Mouse (Mus musculus) small intestine, adult 2 months (tissue): ENCODE measurements around the gene B3gnt3. TPM values are rescaled to one million over a fixed set of nuclear protein-coding genes. Genes with fewer than 3 reads are reported as not detected.

ENCODE experiments used
- H3K27ac ChIP-seq: fragments of 200-500 bp; 2 replicates; pipeline ENCODE4 v1.5.1; 2012; ENCODE audit warnings: low read depth, low read length, control low read depth, inconsistent platforms; ENCODE audit not compliant: insufficient read depth
- H3K27me3 ChIP-seq: fragments of 200-500 bp; 2 replicates; pipeline ENCODE4 v1.6.1; 2012; ENCODE audit warnings: mild to moderate bottlenecking, moderate library complexity, low read length, inconsistent platforms; ENCODE audit not compliant: control insufficient read depth, insufficient read depth
- H3K36me3 ChIP-seq: fragments of 200-500 bp; 2 replicates; pipeline ENCODE4 v1.6.1; 2012; ENCODE audit warnings: mild to moderate bottlenecking, low read length, control low read depth, inconsistent platforms; ENCODE audit not compliant: control insufficient read depth, insufficient read depth
- H3K4me1 ChIP-seq: fragments of 200-500 bp; 2 replicates; pipeline ENCODE4 v1.6.1; 2012; ENCODE audit warnings: low read length, inconsistent platforms, mixed read lengths; ENCODE audit not compliant: control insufficient read depth, insufficient read depth, insufficient read length
- H3K4me3 ChIP-seq: fragments of 200-500 bp; 2 replicates; pipeline ENCODE4 v1.5.1; 2012; ENCODE audit warnings: low read depth, mild to moderate bottlenecking, control low read depth, inconsistent platforms, low read length, moderate library complexity
- CTCF ChIP-seq: fragments of 200-500 bp; IDR thresholded peaks from 2 replicates; pipeline ENCODE4 v1.5.1; 2012; ENCODE audit warnings: low read depth, mild to moderate bottlenecking, control low read depth, inconsistent platforms, low read length, moderate library complexity, mixed read lengths; ENCODE audit not compliant: insufficient replicate concordance, insufficient read length; ENCODE audit errors: extremely low read depth
- POLR2A ChIP-seq: fragments of 200-500 bp; IDR thresholded peaks from 2 replicates; pipeline ENCODE4 v1.6.1; 2012; ENCODE audit warnings: low read depth, mild to moderate bottlenecking, control low read depth, inconsistent platforms, low read length, moderate library complexity
- WGBS: fragments of 180-500 bp; shearing (Covaris S2); methylation state at CpG from one replicate; pipeline ENCODE4 v1.1.7; 2018; 5-methylcytosine and 5-hydroxymethylcytosine counted together
- polyA plus RNA-seq: library from polyadenylated mRNA; depleted of rRNA; stranded (reverse); fragments of >200 nt; gene quantifications from 2 replicates; pipeline ENCODE4 v1.2.3, GENCODE M21; 2012

The B3gnt3 gene
- polyA plus RNA-seq, 1 experiment: 180 TPM

GRCm38 (mm10) chr8:71693166-71694041 lies 8.2 kb downstream of the B3gnt3 start:
- TF ChIP-seq POLR2A (no peak), CTCF (no peak)
- H3K4me1 ChIP-seq: peaks cover 4% of the 10 kb centered on the region
- H3K27me3 ChIP-seq: no peaks in the 10 kb centered on the region
- H3K4me3 ChIP-seq: peak overlapping the region; percentile 39
- 66% methylated on average over 68 of the region's 68 CpGs for WGBS
- H3K27ac ChIP-seq: no peak overlapping the region
- H3K36me3 ChIP-seq: peaks cover 41% of the 10 kb centered on the region

- WGBS: 67% methylated on average over 30 of the region's 30 CpGs
- Histone ChIP-seq H3K4me3 (peak overlapping the region; percentile 39), H3K4me1 (peaks cover 3% of the 10 kb centered on the region; the same call in 1 of the 2 replicates), H3K27me3 (peaks cover 5% of the 10 kb centered on the region; the same call in 1 of the 2 replicates), H3K27ac (no peak overlapping the region), H3K36me3 (peaks cover 40% of the 10 kb centered on the region)
- no peak for TF ChIP-seq POLR2A
- no peak for TF ChIP-seq CTCF
Measured at GRCm38 (mm10) chr8:71692509-71692908, 9.1 kb downstream of the B3gnt3 start.

DNA sequence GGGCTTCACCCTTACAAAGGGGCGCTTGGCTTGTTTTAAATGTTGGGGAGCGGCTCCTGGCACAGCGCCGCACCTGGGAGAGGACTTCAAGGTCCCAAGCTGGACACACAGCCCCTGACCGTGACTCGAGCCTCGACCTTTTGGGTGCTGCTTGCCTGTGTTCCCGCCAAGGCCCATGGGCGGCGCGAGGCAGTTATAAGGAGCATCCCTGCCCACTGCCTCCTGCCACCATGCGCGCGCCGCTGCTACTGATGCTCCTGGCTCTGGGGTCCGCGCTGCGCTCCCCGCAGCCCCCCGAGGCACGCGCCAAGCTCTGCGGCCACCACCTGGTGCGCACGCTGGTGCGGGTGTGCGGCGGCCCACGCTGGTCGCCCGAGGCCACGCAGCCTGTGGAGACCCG lies 12.6 kb downstream of the B3gnt3 start, which contains the start of gene Insl3:
Gene Insl3 (plus strand): TSS at position 187 of the 400 bp plus-strand sequence.
- 25% methylated on average over 33 of the region's 33 CpGs for WGBS
- Histone ChIP-seq H3K4me3 (no peak within 1 kb of the TSS), H3K27ac (no peak within 1 kb of the TSS), H3K4me1 (peaks cover 15% of the 10 kb centered on the region), H3K27me3 (peaks cover 5% of the 10 kb centered on the region), H3K36me3 (peaks cover 37% of the 10 kb centered on the region)
- TF ChIP-seq POLR2A (no peak), CTCF (no peak)

- H3K36me3 ChIP-seq: peaks cover 24% of the 10 kb centered on the region
- H3K27ac ChIP-seq: no peak overlapping the region
- TF ChIP-seq CTCF (no peak), POLR2A (no peak)
- peaks cover 5% of the 10 kb centered on the region for H3K27me3 ChIP-seq
- WGBS: 28% methylated on average over 8 of the region's 8 CpGs
- H3K4me3 ChIP-seq: no peak overlapping the region
- peaks cover 15% of the 10 kb centered on the region for H3K4me1 ChIP-seq
Measured at GRCm38 (mm10) chr8:71687616-71688015, 14.0 kb downstream of the B3gnt3 start.

DNA sequence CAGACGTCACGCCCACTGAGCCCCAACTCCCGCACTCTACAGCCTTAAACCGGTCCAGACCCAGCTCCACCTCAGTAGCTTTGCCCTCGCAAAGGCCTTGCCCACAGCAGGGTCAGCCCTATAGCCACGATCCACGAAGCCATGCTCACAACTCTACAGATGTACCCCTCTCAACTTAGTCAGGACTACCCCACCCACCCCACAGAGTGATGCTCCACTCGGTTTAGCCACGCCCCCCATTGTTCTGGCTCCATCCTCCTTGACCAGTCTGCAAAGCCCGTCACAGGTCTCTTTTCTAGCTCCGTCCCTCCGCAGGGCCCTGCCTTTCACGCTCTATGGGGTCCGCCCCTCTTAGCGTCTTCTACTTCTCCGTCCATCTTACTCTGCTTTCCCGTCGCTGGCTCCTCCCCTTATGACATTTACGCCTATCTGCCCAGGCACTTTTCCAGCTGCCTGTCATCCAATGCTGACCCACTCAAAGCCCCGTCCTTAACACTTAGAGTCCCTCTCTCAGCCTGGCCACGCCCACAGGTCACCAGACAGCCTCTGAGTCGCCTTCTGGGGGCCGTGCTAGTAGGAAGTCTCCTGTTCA lies 15.3 kb downstream of the B3gnt3 start:
- peaks cover 15% of the 10 kb centered on the region for H3K4me1 ChIP-seq
- peak overlapping the region; percentile 21 for H3K4me3 ChIP-seq
- WGBS: 14% methylated on average over 23 of the region's 23 CpGs
- H3K27ac ChIP-seq: no peak overlapping the region
- peaks cover 11% of the 10 kb centered on the region for H3K36me3 ChIP-seq
- peaks cover 5% of the 10 kb centered on the region for H3K27me3 ChIP-seq
- TF ChIP-seq POLR2A (0 out of 2 replicates have a peak, but pooled peaks have one; percentile 16), CTCF (no peak)

- WGBS: 22% methylated on average over 29 of the region's 29 CpGs
- Histone ChIP-seq H3K27me3 (peaks cover 5% of the 10 kb centered on the region), H3K36me3 (peaks cover 6% of the 10 kb centered on the region), H3K4me1 (peaks cover 15% of the 10 kb centered on the region), H3K4me3 (peak overlapping the region; percentile 21; the same call in 1 of the 2 replicates), H3K27ac (no peak overlapping the region)
- peak; percentile 28; the same call in 1 of the 2 replicates for TF ChIP-seq CTCF
- TF ChIP-seq POLR2A: no peak
Measured at GRCm38 (mm10) chr8:71685573-71685972, 16.0 kb downstream of the B3gnt3 start.

GRCm38 (mm10) chr8:71684701-71685100 lies 16.9 kb downstream of the B3gnt3 start:
- H3K27ac ChIP-seq: no peak overlapping the region
- H3K4me3 ChIP-seq: no peak overlapping the region
- H3K27me3 ChIP-seq: peaks cover 5% of the 10 kb centered on the region
- TF ChIP-seq POLR2A (no peak), CTCF (no peak)
- H3K36me3 ChIP-seq: peaks cover 1% of the 10 kb centered on the region; the same call in 1 of the 2 replicates
- 61% methylated on average over 10 of the region's 10 CpGs for WGBS
- peaks cover 15% of the 10 kb centered on the region for H3K4me1 ChIP-seq
